Mouse (Mus musculus): ENCODE results near the gene Dhcr24.

Dhcr24 gene

DNA sequence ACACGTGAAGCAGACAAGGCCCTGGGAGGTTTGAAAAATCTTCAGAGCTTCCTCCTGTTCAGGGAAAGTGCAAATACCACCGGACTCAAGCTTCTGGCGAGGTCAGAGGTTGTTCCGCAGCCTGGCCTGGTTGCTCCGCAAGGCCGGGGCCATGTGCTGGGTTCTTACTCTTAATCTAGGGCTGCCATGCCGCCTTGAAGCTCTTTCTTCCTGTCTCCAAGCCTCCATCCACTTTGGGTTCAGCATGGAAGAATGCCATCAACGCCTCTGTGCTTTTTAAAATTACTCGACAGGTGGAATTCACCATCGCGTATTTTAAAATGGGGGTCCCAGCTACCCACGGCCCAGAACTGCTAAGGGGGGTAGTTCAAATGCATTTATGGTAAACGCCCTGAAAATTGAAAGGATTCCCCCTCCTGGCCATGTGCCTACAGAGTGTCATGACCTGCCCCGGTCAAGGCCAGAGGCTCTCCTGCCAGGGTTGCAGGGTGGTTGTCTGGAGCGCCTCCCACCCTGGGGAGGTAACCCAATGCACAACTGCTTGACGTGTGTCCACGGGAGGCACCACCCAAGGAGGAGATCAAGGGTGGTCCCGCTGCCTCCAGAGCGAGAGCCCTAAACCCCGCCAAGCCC, 509 bp upstream of the Dhcr24 start:
- DNase-seq (ENCODE audit: low read depth) = no peak

DNA sequence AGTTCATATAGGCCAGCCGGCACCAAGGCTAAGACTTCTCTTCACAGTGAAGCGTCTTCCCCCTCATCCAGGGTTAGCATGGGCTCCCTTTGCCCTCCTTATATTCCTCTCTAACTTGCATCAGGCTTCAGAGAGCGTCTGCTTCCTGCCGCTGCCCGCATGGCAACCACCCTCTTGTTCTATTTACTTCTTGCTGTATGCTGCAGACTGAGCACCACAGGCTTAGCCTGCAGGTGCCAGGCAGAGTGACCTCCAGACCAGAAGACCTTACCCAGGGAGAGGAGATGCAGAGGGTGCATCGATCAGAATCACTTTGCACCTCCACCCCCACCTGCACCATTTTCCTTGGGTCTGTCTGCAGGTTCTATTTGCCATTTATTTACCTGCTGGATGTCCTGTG, 1.2 kb downstream of the Dhcr24 start:
- no peak for DNase-seq (ENCODE audit: low read depth)

DNA sequence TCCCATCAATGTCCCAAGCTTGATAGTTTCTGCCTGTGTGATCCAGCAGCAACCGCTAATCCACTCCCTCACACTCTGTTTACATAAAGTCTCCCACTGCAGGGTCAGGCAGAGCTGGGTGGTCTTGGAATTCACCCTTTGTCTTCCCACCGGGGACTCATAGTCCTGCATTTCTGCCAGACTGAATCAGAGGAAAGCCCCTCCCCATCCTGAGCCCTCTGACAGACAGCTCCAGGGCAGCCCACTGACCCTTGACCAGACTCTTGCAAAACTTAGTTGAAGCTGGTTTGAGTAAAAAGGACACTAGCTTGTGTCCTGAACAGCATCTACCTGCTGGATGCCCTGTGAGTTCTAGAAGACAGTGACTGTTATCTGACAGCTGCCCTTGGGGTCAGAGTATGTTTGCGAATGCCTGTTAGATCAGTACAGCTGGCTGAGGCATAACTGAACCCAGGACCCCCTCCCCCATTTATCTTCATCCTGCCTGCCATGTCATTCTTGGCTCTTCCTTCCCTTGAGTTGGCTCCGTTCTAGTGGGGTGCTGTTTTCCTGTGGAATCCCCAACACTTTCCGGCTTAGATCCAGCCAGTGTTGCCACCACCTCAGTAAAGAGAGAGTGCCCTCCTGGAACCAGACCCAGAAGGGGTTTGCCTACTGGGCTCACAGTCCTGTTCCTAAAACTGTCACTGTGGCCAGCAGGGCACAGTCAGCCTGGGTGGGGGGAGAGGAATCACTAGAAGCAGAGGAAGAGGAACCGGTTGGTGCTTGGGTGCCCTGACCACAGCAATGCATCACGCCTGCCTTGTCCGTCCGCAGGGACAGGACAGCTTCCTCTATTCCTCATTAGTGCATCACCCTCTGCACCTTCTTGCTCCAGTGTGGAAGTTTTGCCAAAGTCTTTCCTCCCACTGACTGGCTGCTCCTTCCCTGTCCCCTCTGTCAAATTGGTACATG, 2.3 kb downstream of the Dhcr24 start:
- DNase-seq (ENCODE audit: low read depth) = no peak

DNA sequence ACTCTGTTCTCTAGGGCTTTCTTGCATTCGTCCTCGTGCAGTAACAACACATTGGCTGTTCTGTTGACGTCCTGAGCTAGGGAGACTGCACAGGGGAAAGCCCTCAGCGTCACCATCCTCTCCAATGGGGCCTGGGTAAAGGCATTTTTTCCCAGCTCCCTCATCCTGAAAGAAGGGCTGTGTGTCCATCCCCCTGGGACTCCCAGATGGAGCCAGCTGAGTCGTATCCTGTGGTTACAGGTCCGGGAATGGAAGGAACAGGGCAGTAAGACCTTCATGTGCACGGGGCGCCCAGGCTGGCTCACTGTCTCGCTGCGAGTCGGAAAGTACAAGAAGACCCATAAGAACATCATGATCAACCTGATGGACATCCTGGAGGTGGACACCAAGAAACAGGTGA, 3.3 kb downstream of the Dhcr24 start:
- DNase-seq (ENCODE audit: low read depth) = no peak

DNA sequence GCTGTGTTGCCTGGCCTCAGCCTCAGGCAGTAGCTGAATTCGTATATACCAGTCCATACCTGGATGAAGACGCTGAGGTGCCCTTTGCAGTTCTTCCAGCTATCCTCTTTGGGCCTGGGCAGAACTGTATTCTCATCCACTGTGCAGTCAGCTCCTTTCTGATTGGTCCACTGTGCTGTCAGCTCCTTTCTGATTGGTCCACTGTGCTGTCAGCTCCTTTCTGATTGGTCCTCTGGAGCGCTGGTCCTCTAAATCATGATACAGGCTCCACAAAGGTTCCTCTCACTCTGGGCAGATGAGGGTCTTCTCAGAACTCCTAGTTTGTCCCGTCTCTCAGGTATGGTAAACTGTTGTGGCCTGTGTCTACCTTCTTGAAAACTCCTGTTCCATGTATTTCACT, 8.8 kb downstream of the Dhcr24 start:
- DNase-seq (ENCODE audit: low read depth) = no peak

DNA sequence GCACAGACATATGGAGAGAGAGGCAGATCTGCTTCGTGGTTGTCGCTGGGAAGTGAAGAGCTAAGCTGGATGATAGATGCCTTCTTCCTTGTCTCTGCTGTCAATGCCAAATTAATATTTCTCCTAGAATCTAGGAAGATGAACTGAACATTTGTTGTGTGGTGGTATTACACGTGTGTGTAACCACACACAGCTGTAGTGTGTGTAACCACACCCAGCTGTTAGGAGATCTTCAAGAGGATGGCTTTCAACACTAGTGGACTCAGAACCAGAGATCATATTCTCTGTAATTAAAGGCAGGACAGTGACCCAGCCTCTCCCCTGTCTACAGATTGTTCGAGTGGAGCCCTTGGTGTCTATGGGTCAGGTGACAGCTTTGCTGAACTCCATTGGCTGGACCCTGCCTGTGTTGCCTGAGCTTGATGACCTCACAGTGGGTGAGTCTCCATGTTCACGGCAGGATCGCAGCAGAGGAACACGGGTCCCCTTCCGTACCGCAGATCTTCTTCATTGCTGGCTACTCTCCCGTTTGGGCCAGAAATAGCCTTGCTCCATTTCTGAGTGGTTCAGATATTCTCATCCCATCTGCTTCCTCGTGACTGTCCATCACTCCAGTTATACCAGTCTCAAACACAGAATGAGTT, 10.4 kb downstream of the Dhcr24 start:
- no peak for DNase-seq (ENCODE audit: low read depth)

DNA sequence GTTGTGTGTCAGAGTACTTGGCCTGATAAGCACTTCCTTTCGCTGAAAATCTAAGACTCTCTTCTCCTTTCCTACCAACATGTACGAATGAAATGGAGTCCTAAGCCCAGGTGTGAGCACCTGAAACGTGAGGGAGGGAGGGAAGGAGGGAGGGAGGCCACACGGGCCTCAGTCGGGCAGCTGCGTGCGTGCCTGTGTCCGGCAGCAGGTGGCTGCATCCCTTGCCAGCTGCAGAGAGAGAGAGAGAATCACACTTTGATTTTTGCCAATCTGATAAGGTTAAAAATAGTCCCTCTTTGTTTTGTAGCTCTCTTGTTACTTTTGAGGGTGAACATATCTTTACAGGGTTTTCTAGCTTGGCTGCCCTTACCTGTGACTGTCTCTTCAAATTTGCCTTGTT, 14.2 kb downstream of the Dhcr24 start:
- DNase-seq (ENCODE audit: low read depth) = no peak

DNA sequence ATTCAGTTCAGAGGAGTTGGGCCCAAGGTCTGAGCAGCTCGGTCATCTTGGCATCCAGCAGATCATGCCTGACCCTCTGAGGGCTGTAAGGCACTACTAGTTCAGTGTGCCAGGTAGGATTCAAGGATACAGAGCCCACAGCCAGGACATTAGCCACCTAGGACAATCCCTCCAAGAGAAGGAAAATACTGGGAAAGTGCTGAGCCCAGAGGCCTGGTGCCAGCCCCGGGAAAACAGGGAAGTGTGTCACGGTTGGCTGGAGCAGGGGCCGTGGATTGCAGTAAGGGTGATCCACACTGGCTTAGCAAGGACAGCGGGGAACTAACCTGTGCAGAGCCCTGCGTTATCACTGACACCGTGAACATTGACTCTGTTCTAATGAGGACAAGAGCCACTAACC, 16.7 kb downstream of the Dhcr24 start:
- DNase-seq (ENCODE audit: low read depth) = no peak

DNA sequence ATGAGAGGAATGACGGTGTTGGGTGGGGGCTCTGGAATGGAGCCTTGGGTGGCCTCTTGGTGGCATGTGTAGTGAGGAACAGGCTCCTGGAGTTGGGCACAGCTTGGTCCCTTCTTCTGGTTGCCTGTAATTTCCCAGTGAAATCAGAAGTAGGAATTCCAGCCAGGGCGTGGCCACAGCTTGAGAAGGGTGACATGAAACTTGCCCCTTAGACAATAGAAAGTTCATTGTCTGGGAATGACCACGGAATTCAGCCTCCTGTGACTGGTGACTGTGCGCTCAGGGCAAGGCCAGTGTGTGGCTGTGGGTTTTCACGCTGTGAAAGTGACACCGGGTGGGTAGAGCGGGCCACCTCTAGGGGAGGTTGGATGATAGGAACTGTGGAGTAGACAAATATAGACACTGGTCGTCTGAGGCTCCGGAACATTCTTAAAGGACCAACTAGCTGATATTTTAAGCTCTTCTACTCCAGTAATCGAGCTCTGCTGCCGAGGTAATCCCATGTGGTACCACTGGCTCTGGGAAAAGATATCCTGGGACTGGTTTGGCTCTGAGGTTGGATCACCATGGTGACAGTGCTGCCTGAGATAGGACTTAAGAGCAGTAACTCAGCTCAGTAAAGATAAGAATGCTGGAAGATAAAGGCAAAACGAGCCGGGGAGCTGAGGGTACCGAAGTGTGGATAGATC, 20.5 kb downstream of the Dhcr24 start:
- no peak for DNase-seq (ENCODE audit: low read depth)

DNA sequence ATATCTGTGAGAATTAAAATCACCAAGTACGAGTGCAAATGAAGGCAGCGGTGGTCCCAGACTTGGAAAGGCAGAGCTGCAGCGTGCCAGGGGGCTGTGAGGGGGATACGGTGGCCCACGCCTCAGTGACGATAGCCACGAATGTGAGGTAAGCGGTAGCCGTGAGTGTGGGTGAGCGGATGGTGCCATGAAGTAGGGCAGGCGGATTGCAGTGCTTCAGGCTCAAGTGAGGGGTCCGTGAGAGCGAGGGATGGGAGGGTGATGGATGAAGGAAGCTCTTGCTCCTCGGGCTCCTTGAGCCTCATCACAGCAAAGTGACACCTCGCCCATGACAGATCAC, 21.0 kb downstream of the Dhcr24 start:
- DNase-seq (ENCODE audit: low read depth) = no peak

DNA sequence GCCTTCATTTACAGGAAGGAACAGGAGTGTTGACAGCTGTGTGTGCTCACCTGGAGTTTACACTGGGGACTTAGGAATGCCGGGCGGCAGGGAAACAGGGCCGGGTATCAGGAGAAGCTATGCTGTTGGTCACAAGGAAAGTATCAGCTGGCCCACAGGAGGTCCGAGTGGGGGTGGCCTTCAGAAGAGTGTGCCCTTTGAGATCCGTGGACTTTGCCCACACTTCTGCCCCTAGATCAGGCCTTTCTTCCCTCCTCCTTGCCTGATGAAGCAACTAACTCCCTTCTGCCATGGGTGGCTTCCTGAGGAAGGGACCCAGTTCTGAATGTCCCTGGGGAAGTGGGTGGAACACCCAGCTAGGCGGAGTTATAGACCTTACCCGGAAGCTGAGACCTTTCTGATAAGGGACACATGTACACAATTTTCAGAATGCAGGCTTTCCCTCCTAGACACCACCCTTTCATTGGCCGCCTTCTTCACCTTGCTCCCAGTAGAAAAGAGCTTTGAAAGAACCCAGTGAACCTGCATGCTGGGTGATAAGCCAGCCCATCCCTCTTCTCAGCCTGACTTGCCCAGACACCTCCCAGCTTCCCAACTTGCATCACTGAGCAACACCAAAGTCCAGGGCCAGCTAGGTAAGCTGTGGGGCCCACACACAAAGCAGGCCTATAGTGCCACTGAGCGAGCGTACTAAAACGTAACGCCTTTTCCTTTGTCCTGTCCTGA, 21.8 kb downstream of the Dhcr24 start:
- DNase-seq (ENCODE audit: low read depth) = no peak

DNA sequence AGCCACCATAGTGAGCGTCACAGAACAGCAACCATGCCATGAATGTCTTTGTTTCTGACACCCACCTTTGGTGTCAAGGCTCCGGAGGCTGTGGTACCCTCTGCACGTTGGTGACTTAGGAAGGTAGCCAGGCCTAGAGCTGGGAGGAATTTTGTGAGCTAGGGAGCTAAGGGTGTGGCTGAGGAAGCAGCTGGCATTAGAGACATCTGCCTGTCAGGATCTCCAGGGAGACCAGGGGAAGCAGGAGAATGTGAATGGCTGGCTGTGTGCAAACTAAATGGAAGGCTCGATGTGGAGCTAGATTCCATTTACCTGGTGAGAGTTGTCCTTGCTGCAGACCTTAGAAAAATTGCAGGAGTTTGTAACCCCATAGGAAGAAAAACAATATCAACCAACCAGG, 23.8 kb downstream of the Dhcr24 start:
- no peak for DNase-seq (ENCODE audit: low read depth)

DNA sequence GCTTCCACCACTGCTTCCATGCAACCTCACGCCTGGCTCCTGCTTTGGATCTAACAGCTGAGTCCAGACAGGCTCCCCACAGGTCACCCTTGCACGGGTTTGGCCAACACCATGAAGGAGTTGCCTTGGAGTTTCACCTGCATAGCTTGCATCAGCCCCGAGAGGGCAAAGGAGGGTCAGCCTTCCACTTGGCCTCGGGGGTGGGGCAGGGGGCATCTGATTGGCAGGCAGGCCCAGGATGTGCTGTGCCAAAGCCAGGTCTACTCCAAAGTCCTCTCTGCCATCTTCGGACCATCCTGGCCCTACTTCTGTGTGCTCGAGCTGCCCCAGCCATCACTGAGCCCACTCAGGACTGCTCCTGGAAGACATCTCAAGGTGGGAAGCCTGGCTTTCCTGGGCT, 26.2 kb downstream of the Dhcr24 start:
- no peak for DNase-seq (ENCODE audit: low read depth)

DNA sequence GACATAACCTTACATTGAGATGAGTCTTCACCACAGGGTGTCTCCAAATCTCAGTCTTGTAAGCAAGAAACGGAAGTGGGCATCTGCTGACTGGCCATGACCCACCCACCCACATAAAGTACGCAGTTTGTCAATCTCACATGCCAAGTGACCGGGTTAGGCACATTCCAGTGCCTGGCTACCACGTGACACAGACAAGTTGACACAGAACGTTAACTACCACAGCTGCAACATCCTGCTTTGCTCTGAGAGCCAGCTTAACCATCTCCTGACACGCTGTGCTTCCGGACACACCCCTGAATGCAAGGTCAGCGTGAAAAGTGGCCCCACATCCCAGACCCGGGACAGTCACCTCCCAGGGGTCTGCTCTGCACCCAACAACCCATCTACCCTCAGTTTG, 29.3 kb downstream of the Dhcr24 start:
- no peak for DNase-seq (ENCODE audit: low read depth)

DNA sequence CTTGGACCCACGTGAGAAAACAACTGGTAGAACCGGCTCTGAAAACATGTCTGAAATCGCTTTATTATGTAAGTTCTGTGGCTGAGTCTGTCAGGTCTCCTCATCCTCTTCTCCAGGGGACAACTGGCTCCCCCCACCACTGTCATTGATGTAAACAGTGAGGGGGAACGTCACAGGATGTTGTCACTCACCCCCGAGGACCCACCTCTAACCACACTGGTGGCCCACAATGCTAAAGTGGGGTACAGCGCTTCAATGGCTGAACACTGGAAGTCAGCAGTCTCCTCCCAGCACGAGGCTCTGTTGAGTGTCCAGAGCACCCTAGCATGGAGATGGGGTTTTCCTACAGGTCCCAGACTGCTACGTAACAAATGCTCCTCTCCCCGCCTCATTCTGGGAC, 30.0 kb downstream of the Dhcr24 start:
- DNase-seq (ENCODE audit: low read depth) = no peak

DNA sequence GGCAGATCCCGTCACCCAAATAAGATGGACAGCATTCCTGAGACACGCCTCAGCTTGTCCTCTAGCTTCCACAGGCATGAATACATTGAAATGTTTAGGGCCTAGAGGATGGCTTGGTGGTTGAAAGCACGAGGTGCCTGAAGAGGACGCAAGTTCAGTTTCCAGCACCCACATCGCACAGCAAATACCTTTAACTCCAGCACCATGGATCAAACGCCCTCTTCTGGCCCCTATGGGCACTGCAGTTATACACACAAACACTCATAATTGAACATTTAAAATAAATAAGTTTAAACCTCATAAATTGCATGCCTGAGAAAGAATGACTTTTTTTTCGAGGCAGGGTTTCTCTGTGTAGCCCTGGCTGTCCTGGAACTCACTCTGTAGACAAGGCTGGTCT, 32.8 kb downstream of the Dhcr24 start:
- DNase-seq (ENCODE audit: low read depth) = no peak

DNA sequence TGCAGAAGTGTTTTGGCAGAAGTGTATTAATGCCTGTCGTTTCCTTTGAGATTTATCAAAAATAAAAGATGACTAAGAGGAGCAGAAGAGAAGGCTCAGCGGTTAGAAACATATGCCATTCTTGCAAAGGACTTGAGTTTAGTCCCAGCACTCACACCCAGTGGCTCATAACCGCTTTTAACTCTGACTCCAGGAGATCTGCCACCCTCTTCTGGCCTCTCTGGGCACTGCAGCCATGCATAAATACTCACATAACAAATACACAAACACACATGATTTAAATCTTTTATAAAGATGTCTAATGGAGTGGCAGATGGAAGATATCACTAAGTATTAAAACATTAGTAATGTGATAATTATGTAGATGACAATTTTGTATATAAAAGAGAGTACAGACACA, 35.4 kb downstream of the Dhcr24 start:
- DNase-seq (ENCODE audit: low read depth) = no peak

DNA sequence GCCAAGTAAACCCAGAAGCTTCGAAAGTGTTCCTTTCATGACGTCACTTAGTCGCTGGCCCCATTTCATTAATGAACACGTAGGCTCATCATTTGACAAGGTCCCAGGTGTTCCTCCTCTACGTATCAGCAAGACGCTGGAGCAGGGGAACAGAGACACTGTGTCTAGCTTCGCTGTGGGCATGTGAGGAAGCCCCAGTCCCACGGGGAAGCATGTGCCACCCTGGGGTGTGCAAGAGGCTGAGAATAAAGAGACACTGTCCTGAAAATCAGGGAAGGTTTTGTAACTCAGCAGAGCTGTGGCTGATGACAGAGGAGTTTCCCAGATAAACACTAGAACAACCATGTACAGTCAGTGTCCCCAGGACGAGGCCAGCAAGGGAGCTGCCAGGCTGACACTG, 36.2 kb downstream of the Dhcr24 start:
- DNase-seq (ENCODE audit: low read depth) = no peak

DNA sequence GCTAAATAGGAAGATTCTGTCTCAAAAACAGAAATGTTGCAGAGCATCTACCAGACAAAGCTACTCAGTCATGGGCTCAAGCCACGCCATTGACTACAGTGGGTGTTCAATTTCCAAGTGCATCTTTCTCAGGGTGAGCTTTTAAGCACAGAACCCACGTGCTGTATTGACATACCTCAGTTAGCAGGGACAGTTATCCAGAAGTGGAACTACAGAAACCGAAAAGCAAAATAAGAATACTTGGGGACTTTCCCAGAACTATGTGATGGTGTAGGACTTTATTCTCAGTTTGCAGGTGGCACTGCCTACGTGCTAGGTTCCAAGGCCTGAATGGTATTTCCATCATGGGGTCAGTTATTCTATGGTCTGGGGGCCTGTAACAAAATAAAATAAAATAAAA, 36.9 kb downstream of the Dhcr24 start:
- DNase-seq (ENCODE audit: low read depth) = no peak

DNA sequence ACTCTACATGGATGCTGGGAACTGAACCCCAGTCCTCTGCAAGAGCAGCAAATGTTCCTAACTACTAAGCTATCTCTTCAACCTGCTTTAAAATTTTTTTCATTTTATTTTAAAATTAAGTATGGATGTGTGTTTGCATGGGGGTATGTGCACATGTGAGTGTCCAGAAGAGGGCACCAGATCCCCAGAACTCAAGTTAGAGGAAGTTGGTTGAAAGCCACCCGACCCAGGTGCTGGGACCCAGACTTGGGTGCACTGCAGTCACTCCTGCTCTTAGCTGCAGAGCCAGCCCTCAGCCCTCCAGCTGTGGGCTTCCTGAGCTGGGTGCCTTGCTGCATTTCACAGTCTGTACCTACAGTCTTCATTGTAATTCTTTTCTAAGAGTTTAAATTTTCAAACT, 38.6 kb downstream of the Dhcr24 start:
- no peak for DNase-seq (ENCODE audit: low read depth)

DNA sequence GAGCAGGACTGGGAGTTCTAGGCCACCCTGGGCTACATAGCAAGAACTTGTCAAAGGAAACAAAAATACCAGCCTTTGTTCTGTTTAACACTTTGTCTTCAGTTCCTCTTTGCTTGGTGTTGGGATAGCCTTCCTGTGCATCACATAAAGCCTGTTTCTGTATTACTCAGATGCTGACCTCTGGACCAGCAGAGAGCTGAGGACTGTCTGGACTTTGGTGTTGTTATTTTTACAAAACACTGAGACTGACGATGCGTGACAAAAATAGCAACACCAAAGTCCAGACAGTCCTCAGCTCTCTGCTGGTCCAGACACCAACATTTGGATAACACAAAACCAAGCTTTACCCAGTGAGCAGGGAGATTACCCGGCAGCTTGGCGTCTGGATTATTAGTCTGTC, 39.9 kb downstream of the Dhcr24 start:
- no peak for DNase-seq (ENCODE audit: low read depth)
